Mouse (Mus musculus) inflammation-experienced regulatory T-cells, adult 16 weeks (primary cell): Measurements from ENCODE around the gene Rnf44. TPM values are rescaled to one million over a fixed set of nuclear protein-coding genes. Genes with fewer than 3 reads are reported as not detected.

ENCODE experiments used
- polyA plus RNA-seq: library from polyadenylated mRNA; unstranded; fragments of 100-300 nt; shearing (Covaris generic); gene quantifications from one replicate; pipeline ENCODE4 v1.2.1, GENCODE M21; 2017

Gene Rnf44
- polyA plus RNA-seq: 59.3 TPM

GRCm38 (mm10) chr13:54693558-54694347 is at the start of gene Rnf44:
Gene Rnf44 (minus strand): TSS chr13:54693907.

DNA sequence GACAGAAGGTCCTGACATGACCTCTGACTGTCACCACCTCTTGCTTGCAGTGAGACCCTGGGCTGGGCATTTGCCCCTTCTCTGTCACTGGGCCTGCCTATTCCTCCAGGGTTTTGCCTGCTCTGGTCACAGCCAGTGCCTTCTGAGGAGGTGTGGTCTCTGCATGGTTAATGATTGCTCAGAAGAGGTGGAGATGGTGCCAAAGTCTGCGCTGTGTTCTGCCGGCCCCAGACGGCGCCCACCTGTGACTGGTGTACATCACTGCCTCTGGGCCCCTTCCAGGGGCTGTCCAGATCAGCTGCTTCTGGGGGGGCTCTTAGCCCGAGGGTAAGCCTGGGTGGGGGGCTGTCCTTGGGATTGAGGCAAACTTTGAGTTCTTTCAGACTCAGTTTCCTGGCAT is 7.5 kb upstream of the Rnf44 start, which contains the start of gene Cdhr2:
Gene Cdhr2 (plus strand): TSS at position 219 of the 400 bp plus-strand sequence.

Other genes starting within 250 kb of the Rnf44 start
- gene Thoc3, start 225.1 kb downstream of the Rnf44 start, polyA plus RNA-seq: 46.2 TPM
- 17.6 TPM for gene Simc1, start 190.1 kb downstream of the Rnf44 start, polyA plus RNA-seq
- gene 4833439L19Rik, start 128.5 kb downstream of the Rnf44 start, polyA plus RNA-seq: 101 TPM
- gene Arl10, start 118.9 kb downstream of the Rnf44 start, polyA plus RNA-seq: 12.9 TPM
- 46.0 TPM for gene Nop16, start 103.8 kb downstream of the Rnf44 start, polyA plus RNA-seq
- 183 TPM for gene Higd2a, start 103.7 kb downstream of the Rnf44 start, polyA plus RNA-seq
- 44.1 TPM for gene Cltb, start 82.6 kb downstream of the Rnf44 start, polyA plus RNA-seq
- 120 TPM for gene Faf2, start 72.1 kb downstream of the Rnf44 start, polyA plus RNA-seq
- not detected for gene Cdhr2, start 7.6 kb upstream of the Rnf44 start, polyA plus RNA-seq
- not detected for gene Gprin1, start 56.0 kb upstream of the Rnf44 start, polyA plus RNA-seq
- gene Sncb, start 72.7 kb upstream of the Rnf44 start, polyA plus RNA-seq: not detected
- not detected for gene Eif4e1b, start 90.1 kb upstream of the Rnf44 start, polyA plus RNA-seq
- gene Tspan17, start 95.5 kb upstream of the Rnf44 start, polyA plus RNA-seq: 10.9 TPM